Mouse (Mus musculus) spleen, postnatal 4 days (tissue): Measurements from ENCODE around the gene Hipk1.
"Not testable (repeated sequence)": the region's sequence is repeated elsewhere in the genome, so short reads cannot be mapped to it uniquely, and the experiment has no call there.

Source experiments
- DNase-seq, 2 experiments: peaks; one replicate each; pipeline ENCODE4 v3.0.0; 2022; ENCODE audit warnings: low spot score in 2 of 2

The Hipk1 gene

DNA sequence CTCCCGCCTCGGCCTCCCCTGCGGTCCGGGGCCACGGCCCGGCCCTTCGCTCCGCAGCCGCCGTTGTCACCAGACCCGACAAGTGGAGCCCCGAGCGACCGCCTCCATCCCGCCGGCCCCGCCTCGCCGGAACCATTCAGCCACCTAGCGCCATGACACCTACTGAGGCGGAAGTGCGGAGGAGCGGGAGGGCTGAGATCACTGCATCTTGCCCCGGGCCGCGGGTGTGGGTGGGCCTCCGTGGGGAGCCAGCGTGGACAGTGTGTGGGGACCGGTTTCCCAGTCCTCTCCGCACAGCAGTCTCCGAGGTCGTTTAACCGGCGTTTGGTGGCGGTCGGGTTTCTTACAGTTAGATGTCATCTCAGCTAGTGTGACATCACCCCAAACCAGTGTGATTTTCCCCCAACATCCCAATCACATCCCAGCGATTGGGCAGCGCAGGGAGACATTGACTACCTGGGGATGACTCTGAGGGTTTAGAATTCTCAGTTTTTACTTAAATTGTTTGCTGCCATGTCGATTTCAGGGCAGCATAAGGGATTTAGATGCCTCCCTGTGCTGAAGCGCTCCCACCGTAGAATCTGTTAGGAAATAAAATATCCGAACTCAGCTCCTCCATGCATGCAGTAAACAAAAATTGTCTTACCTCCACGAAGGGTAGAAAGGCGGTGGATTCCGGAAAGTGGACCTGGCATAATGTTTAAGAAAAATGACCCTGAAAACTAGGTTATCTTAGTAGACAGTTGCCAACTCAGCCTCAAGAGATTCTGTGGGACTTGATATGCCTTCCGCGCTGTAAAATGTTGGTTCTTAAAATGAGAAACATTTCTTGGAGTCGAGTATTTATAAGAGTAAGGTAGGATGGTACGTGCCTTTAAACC, at the start of gene Hipk1:
Hipk1 (minus strand) TSS at position 334 of the 881 bp plus-strand sequence.
- peak; percentile 94 to 97 for DNase-seq

DNA sequence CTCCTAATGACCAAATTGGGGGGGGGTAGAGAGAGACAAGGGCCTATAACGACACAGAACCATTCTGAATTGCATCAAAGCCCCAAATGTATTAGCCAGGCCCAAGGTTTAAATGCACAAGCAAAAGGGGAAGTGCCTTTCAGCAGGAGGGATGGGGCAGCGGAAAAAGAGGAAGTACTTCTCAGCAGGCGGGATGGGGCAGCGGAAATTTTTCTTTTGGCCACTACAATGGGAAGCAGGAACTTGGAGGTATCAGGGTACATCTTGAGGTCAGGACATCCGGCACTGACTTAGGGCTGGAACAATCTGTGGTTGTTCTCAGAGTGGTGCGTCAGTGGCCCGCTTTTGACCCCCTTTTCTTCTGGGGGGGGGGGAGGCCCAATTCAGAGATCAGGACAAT, 49.6 kb upstream of the Hipk1 start:
- DNase-seq, result not testable (repeated sequence)

DNA sequence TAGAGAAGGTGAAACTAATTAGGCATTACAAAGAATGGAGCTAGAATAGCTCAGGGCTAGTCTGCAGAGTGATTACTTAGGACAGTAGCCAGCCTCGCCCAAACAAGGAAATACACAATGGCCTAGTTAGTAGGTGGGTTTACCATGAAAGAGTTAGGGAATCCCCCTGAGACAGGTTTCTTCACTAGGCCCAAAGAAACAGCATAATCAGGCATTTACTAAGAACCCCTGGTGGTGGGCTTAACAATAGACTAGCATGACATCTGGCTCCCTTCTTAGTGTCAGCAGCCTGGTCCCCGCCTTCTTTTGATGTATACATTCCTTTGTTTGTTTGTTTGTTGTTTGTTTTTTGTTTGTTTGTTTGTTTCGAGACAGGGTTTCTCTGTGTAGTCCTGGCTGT, 48.8 kb upstream of the Hipk1 start:
- DNase-seq, result not testable (repeated sequence)

DNA sequence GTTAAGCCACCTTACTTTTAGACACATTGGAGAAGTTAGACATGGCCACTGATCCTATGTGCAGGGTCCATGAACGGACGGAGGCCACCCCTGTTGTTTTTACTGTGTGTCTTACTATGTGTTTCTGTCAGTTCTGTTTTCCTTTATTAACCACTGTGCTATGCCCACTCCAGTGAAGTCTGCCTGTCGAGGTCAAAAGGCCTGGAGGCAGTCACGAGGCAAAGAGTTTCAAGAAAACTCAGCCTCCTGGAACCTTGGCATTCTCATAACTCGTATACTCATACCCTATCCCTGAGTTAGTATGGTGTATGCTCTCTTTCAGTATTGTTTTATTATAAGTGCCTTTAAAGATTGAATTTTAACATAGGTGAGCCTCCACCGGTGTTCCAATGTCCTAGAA, 48.3 kb upstream of the Hipk1 start:
- DNase-seq, result no peak

DNA sequence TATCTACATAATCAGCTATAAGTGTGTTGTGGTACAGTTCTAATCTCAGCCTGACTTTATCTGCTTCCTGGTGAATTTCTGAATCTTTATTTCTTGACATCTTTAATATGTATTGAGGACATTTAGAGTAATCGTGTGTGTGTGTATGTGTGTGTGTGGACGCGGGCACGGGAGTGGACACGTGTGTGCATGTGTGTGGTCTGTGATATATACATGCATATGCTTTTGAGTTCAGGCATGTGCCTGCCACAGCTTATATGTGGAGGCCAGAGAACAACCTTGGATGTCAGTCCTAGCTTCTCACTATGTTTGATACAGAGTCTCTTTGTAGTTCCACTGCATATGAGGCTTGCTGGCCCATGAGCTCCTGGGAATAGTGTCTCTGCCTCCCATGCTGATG, 45.1 kb upstream of the Hipk1 start:
- DNase-seq, result no peak

DNA sequence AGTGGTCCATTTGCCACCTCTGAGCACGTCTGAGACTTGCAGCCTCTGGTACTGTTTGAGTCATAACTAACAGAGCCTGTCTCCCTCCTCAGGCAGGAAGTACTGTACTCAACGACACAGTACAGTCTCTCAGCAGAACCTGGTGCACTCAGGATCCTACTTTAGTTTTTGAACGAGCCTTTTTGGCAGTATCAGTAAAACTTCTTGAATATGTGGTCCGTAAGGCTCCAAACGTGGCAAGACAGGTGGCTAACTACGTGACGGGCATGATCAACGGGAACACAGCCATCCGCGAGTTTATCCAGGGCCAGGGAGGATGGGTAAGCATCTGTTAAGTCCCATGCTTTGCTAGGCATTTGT, 44.6 kb upstream of the Hipk1 start:
- no peak for DNase-seq

DNA sequence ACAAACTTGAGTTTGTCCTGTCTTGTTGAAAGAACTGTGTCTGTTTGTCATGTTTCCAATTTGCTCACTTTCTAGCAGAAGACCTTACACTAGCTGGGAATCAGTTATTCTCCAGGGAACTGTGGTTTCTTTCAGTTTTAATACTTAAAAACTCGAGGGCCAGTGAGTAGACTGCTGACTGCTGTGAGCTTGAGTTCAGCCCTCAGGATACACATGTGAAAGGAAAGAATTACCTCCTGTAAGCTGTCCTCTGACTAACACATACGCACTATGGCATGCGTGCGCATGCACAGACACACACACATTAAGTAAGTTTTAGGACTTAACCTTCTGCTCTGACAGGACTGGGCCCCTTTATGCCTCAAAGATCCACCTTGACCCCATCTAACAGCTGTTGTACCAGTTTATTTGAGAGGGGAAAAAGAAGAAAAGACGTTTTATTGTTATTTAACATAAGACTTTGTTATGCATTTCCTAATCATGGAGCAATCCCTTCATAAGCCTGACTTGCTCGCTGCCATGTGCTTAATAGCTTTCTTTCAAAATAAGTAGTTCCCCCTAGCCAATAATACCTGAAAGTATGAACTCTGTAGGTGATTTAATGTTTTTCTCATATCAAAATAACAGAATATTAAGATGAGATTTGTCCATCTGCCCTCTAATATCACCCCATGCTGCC, 44.0 kb upstream of the Hipk1 start:
- no peak for DNase-seq

DNA sequence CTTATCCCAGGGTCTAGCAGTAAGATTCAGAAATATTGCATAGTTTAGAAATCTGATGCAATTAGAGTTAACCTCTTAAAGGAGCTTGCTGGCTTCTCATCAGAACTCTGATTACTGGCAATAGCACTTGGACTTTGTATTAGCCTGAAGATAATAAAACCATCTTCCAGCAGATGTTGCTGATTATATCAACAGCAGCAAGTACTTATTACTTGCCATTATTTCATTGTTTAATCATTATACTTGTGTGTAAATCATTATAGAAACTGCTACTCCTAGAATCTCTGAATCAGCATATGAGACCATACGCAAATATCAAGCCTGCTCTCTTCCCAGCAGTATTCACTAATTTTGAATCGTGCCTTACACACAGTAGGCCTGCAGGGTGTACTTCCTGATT, 42.6 kb upstream of the Hipk1 start:
- DNase-seq, result no peak

DNA sequence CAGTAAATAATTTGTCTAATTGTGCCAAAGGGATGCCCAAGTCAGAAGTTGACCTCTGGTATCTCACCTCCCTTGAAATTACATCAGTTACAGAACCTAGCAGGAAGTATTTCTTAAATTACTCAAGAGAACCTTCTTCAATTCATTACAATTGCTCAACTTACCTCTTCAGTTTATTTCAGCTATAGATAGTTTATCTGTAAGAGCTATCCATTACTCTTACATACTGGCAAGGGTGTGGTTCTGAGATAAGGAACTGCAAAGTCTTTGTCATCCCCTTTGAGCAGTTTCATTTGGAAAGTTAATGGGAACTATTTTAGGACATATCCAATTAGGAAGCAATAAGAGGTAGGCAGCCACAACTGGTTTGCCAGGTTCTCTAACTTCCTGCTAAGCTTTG, 41.1 kb upstream of the Hipk1 start, which contains the start of gene Bcl2l15:
Bcl2l15 (plus strand) TSS at position 176 of the 400 bp plus-strand sequence.
- DNase-seq, result no peak

DNA sequence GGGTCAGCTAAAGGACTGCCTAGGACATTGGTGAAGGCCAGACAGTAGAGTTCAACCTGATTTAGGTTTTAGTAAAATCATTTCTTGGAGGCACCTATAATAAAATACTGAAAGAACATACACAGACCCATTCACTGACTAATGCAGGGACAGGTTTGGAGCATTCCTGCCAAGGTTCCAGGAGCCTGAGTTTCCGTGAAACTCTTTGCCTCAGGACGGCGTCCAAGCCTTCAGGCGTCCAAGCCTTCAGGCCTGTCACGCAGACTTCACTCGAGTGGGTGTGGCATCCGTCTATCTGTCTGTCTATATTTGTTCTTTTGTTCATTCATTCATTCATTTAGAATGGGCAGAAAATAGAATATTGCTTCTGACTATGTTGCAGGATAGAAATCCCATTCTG, 39.8 kb upstream of the Hipk1 start:
- no peak for DNase-seq

DNA sequence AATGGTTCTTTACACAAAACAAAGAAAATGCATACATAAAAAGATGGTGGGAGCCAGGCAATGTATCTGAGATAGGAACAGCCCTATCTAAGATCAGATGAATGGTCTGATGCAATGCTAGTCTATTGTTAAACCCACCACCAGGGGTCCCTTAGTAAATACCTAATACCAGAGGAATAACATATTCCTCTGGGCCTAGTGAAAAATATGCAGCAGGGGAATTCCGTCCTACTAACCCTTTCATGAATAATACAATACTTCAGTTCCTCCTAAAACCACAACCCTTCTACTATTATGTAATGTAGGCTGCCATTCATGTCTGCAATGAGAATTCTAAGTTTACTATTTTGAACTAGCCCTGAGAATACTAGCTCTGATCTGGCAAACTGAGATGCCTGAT, 39.3 kb upstream of the Hipk1 start:
- DNase-seq, result not testable (repeated sequence)

DNA sequence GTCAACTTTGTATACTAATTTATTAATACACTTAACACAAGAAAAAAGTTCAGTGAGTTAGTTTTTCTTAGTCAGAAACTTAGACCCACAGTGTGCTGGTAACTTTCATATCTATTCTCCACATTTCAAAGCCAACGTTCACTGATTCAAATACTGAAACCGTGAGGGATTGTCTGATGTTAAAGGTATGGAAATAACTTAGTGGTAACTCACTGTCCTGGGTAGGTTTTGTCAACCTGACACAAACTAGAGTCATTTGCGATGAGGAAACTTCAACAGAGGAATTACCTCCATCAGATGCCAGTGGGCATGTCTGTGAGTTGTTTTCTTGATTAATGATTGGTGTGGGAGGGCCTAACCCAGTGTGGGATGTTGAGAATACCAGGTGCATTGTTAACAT, 37.7 kb upstream of the Hipk1 start:
- no peak for DNase-seq

DNA sequence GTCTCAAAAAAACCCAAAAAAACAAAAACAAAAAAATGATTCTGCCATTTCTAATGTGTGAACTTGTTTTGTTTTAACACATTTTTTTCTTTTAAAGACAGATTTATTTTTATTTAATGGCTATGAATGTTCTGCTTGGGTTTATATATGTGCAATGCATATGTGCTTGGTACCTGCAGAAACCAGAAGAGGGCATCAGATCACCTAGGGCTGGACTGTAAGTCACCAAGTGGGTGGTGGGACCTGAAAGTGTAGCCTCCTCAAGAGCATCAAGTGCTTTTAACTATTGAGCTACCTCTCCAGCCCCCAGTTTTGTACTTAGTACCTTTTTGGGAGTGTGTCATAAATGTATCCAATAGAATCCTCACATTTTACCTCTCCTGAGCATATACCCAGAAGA, 36.2 kb upstream of the Hipk1 start:
- no peak for DNase-seq

DNA sequence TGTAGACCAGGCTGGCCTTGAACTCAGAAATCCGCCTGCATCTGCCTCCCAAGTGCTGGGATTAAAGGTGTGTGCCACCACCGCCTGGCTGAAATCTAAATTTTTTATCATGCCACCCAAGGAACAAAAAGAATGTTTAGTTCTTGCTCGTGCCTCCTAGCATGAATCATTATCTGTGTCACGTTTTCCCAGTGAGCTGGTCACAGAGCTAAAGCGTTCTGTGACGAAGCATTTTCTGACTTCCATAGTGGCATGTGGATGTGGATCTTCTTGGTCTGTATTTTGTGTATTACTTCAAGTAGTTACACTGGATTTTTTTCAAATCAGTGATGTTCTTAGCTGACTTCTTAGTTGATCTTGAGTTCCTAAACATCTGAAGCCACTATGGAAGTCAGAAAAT, 19.6 kb upstream of the Hipk1 start:
- no peak for DNase-seq

DNA sequence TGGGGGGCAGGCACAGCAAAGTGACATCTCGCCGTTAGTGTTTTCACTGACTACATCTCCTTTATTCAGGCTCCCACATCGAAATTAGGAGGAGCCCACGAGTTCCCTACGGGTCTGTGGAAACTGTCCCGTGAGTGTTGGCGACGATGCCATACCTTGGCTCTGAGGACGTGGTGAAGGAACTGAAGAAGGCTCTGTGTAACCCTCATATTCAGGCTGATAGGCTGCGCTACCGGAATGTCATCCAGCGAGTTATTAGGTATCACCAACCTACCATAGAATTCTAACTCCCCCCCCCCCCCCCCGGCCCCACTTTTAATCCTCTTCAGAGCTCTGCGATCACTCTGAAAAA, 18.4 kb upstream of the Hipk1 start:
- no peak for DNase-seq

DNA sequence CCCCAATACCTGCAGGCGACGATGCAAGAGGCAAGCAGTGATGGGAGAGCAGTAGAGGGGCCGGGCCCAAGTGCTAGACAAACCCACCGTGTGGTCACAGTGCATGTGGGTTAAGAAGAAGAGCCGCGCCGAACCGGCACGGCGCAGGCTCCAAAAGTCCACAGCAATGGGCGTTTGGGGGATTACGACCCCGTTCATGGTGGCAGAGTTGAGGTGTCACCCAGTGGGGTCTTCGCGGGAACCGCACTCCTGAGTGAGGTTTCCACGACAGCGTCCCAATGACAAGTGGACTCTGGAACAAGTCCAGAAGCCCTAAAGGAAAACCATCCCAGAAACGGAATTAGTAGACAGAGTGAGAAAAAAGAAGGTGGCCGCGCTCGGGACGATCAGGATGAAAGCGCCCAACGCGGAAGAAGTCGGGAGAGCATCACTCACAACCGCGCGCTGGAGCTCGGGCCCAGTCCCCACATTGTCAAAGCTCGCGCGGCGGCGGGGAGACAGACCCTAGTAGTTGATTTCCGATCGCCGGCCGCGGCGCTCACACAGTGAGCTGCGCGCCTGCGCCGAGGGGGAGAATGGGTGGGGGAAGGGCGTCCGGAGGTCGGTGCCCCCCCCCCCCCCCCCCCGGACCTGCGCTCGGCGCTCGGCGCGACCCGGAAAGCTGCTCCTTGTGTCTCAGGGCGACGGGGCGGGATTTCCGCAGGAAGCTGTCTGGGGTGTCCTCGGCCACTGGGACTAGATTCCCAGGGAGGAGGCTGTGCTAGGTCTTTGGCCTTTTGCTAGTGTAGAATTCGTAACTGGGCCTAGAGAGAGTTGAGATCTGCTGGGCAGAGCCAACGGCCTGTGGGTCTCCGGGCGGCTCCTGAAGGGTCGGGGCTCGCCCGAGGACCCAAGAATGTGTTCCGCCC, 17.8 kb upstream of the Hipk1 start, which contains the start of the genes Dclre1b, Ap4b1 and Gm43064:
Dclre1b (minus strand) TSS at position 554 of the 908 bp plus-strand sequence.
Ap4b1 (plus strand) TSS at position 630 of the 908 bp plus-strand sequence.
Gm43064 (plus strand) TSS at position 683 of the 908 bp plus-strand sequence.
- peak; percentile 89 to 94 for DNase-seq

DNA sequence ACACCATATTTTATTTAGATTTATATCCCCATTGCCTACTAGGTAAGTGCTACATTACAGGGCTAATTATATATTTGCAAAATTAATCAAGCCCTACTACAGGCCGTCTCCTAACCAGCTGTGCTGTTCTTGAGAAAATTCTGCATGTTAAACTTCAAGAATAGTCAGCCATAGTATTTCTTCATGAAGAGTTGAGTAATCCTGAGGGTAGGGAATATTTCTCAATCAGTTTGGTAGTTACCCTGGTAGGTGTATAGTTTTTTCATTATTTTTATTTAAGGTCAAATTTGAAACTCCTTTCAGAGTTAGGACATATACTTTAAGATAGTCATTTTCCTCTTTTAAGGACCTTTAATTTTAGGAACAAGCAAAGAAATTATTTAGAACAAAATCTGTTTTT, 14.3 kb upstream of the Hipk1 start:
- DNase-seq, result no peak

DNA sequence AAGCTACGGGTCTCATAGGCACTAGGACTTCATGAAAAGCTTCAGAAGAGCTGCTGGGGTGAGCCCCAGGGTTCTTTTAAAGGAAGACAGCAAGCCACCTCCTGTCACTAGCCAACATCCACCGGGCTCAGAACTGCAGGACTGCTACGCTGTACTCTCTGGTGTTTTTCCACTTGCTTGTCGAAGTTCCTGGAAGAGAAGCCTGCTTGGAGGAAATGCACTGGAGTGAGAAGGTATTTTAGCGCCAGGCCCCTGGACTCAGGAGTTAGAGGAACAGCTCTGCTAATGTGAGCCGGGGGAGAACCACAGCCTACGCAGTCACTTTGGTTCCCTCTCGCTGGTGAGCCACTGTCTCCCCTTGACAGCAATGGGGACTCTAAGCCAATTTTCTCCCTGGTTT, 11.5 kb upstream of the Hipk1 start:
- peak in 1 of 2 experiments; percentile 23 for DNase-seq

DNA sequence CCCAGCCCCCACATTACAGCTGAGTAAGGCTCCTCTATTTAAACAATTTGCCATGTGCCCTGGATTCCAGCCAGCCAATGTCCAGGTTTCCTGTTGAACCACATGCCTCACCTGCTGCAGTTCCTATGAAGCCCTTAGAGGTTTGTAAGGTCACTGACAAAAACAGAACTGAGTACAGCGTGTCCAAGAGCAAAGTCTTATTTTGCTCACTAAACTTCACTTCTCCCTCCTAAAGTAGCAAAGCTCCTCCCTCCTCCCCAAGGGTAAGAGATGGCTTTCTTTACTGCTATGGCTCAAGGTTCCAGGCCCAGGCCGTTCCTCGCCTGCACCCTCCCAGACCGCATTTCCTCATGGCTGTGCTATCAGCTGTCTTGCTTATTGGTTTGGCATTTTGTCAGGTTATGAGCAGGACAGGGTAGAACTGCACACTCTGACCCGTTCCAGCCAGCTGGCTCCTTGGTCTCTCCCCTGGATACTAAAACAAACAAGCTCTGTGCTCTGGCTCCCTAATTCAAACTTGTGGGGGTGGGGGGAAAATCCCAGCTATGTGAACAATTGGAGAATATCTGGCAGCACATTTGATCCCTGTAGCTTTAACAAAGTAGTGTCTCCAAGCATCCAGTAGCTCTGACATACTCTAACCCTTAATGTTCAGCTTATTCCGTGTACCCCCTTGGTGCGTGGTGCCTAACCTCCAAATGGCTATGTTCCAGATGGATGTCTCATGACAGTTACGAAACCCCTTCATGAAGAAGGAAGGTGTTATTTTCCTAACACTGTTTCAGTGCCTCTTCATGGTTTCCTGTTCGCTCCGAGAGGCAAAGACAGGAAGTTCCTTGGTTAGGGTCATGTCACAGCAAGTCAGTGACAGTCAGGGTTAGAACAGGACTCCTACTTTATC, 10.5 kb upstream of the Hipk1 start:
- DNase-seq, result peak; percentile 65 to 81

DNA sequence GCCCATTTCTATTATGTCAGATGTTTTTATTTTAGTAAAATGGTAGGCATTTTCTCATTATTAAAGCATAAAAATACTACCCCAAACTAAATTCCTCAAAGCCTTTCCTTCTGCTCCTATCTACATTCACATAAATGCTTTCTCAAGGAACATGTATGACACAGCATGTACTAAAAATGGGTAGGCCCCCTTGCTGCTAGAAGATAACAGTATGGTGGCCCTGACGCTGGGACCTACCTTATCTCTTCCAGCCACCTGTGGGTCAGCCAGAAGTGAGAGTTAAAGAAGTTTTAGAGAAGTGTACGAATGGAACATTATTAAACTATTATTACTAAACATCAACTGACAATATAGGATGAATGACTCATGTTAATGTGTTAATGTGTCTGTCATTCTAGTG, 8.1 kb upstream of the Hipk1 start:
- peak; percentile 63 to 67 for DNase-seq

DNA sequence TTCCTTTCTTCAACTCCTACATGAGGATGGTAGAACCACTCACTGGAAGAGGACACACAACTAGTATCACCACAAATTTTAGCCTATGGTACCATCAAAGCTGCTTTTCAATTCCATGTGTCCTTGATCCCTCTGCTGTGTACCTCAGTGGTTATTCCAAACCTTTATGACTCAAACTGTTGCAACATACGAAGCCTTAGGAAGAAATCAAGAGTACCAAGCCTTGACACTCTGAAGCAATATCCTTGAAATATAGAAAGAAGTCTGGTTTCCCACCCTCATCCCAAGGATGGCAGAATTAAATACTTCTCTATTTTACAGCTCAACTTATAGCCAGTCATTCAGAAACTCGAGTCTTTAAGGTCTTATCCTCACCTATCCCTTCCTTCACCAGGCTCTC, 5.0 kb upstream of the Hipk1 start:
- no peak for DNase-seq
